Mouse (Mus musculus) cerebral cortex, adult 2 months (tissue): ENCODE measurements around the gene Efna2.

ENCODE experiments used
- WGBS: fragments of 180-500 bp; shearing (Covaris S2); methylation state at CpG from one replicate; pipeline ENCODE4 v1.1.7; 2018; 5-methylcytosine and 5-hydroxymethylcytosine counted together

The Efna2 gene

GRCm38 (mm10) chr10:80168038-80168661 is 11.1 kb upstream of the Efna2 start:
- under 1% methylated on average over 48 of the region's 48 CpGs for WGBS

GRCm38 (mm10) chr10:80169070-80169469 is 10.2 kb upstream of the Efna2 start:
- 21% methylated on average over 1 of the region's 1 CpGs for WGBS

GRCm38 (mm10) chr10:80169651-80170050 is 9.6 kb upstream of the Efna2 start:
- 70% methylated on average over 7 of the region's 7 CpGs for WGBS

- 91% methylated on average over 16 of the region's 16 CpGs for WGBS
Measured at GRCm38 (mm10) chr10:80170052-80170451, 9.2 kb upstream of the Efna2 start.

GRCm38 (mm10) chr10:80170601-80171021 is 8.7 kb upstream of the Efna2 start:
- WGBS, result 93% methylated on average over 19 of the region's 19 CpGs

- 84% methylated on average over 15 of the region's 15 CpGs for WGBS
Measured at GRCm38 (mm10) chr10:80171252-80171651, 8.0 kb upstream of the Efna2 start.

GRCm38 (mm10) chr10:80171760-80172526 is 7.3 kb upstream of the Efna2 start:
- WGBS, result 78% methylated on average over 45 of the region's 45 CpGs

GRCm38 (mm10) chr10:80172527-80173292 is 6.6 kb upstream of the Efna2 start, which contains the start of gene 1600002K03Rik:
Gene 1600002K03Rik, plus strand, starts transcription at chr10:80172944.
- 10% methylated on average over 35 of the region's 35 CpGs for WGBS

- WGBS, result 9% methylated on average over 11 of the region's 11 CpGs
Measured at GRCm38 (mm10) chr10:80173358-80173757, 5.9 kb upstream of the Efna2 start.

- WGBS, result 85% methylated on average over 10 of the region's 10 CpGs
Measured at GRCm38 (mm10) chr10:80173955-80174640, 5.2 kb upstream of the Efna2 start.

GRCm38 (mm10) chr10:80174705-80175104 is 4.6 kb upstream of the Efna2 start:
- 51% methylated on average over 2 of the region's 2 CpGs for WGBS

- 25% methylated on average over 4 of the region's 4 CpGs for WGBS
Measured at GRCm38 (mm10) chr10:80175536-80176269, 3.6 kb upstream of the Efna2 start.

- 85% methylated on average over 5 of the region's 5 CpGs for WGBS
Measured at GRCm38 (mm10) chr10:80176270-80176834, 2.9 kb upstream of the Efna2 start.

GRCm38 (mm10) chr10:80177441-80178279 is 1.6 kb upstream of the Efna2 start:
- 75% methylated on average over 7 of the region's 7 CpGs for WGBS

- 48% methylated on average over 6 of the region's 6 CpGs for WGBS
Measured at GRCm38 (mm10) chr10:80180288-80180687, 1.0 kb downstream of the Efna2 start.

GRCm38 (mm10) chr10:80180823-80181222 is 1.5 kb downstream of the Efna2 start:
- 55% methylated on average over 5 of the region's 5 CpGs for WGBS

GRCm38 (mm10) chr10:80182547-80182946 is 3.3 kb downstream of the Efna2 start:
- 93% methylated on average over 7 of the region's 7 CpGs for WGBS

GRCm38 (mm10) chr10:80186649-80187048 is 7.4 kb downstream of the Efna2 start:
- 68% methylated on average over 27 of the region's 27 CpGs for WGBS

- WGBS, result 90% methylated on average over 10 of the region's 10 CpGs
Measured at GRCm38 (mm10) chr10:80187739-80188138, 8.5 kb downstream of the Efna2 start.
